Mouse (Mus musculus): Measurements from ENCODE around the gene 1700029F12Rik.
A peak's percentile ranks its signal among the peaks of the same experiment; 100 is the strongest.
"Not testable (repeated sequence)": the region's sequence is repeated elsewhere in the genome, so short reads cannot be mapped to it uniquely, and the experiment has no call there.

Gene 1700029F12Rik

GRCm38 (mm10) chr13:97034262-97034661, at the start of gene 1700029F12Rik:
TSS of gene 1700029F12Rik (minus strand) at chr13:97034362.
- no peak for DNase-seq (ENCODE audit: low read depth, low spot score)

- DNase-seq (ENCODE audit: low read depth, low spot score) = no peak
These were observed 48.3 kb upstream of the 1700029F12Rik start for GRCm38 (mm10) chr13:97082432-97082831.

- no peak for DNase-seq (ENCODE audit: low read depth, low spot score)
These were observed 46.5 kb upstream of the 1700029F12Rik start for GRCm38 (mm10) chr13:97080615-97081014.

GRCm38 (mm10) chr13:97080201-97080600, 46.0 kb upstream of the 1700029F12Rik start:
- DNase-seq (ENCODE audit: low read depth, low spot score) = no peak

- no peak for DNase-seq (ENCODE audit: low read depth, low spot score)
These were observed 43.4 kb upstream of the 1700029F12Rik start for GRCm38 (mm10) chr13:97077556-97077955.

GRCm38 (mm10) chr13:97073497-97073896, 39.3 kb upstream of the 1700029F12Rik start:
- no peak for DNase-seq (ENCODE audit: low read depth, low spot score)

GRCm38 (mm10) chr13:97071626-97072241, 37.6 kb upstream of the 1700029F12Rik start:
- DNase-seq (ENCODE audit: low read depth, low spot score) = no peak

GRCm38 (mm10) chr13:97070931-97071625, 36.9 kb upstream of the 1700029F12Rik start:
- DNase-seq (ENCODE audit: low read depth, low spot score) = no peak

GRCm38 (mm10) chr13:97068151-97068550, 34.0 kb upstream of the 1700029F12Rik start:
- DNase-seq (ENCODE audit: low read depth, low spot score) = no peak

GRCm38 (mm10) chr13:97067691-97068090, 33.5 kb upstream of the 1700029F12Rik start:
- DNase-seq (ENCODE audit: low read depth, low spot score) = no peak

- peak; percentile 62 for DNase-seq (ENCODE audit: low read depth, low spot score)
These were observed 32.7 kb upstream of the 1700029F12Rik start, which contains the start of gene Fam169a for GRCm38 (mm10) chr13:97066649-97067550. TSS of gene Fam169a (plus strand) at chr13:97067286.

- not testable (repeated sequence) for DNase-seq (ENCODE audit: low read depth, low spot score)
These were observed 30.9 kb upstream of the 1700029F12Rik start for GRCm38 (mm10) chr13:97064844-97065621.

GRCm38 (mm10) chr13:97064413-97064812, 30.3 kb upstream of the 1700029F12Rik start:
- DNase-seq (ENCODE audit: low read depth, low spot score) = no peak

- DNase-seq (ENCODE audit: low read depth, low spot score) = no peak
These were observed 29.3 kb upstream of the 1700029F12Rik start for GRCm38 (mm10) chr13:97063431-97063830.

GRCm38 (mm10) chr13:97062151-97062550, 28.0 kb upstream of the 1700029F12Rik start:
- no peak for DNase-seq (ENCODE audit: low read depth, low spot score)

GRCm38 (mm10) chr13:97060331-97060730, 26.2 kb upstream of the 1700029F12Rik start:
- DNase-seq (ENCODE audit: low read depth, low spot score) = no peak

- DNase-seq (ENCODE audit: low read depth, low spot score) = no peak
These were observed 25.6 kb upstream of the 1700029F12Rik start for GRCm38 (mm10) chr13:97059746-97060145.

GRCm38 (mm10) chr13:97057817-97058216, 23.7 kb upstream of the 1700029F12Rik start:
- DNase-seq (ENCODE audit: low read depth, low spot score) = no peak

- DNase-seq (ENCODE audit: low read depth, low spot score) = no peak
These were observed 19.7 kb upstream of the 1700029F12Rik start for GRCm38 (mm10) chr13:97053844-97054243.

- no peak for DNase-seq (ENCODE audit: low read depth, low spot score)
These were observed 18.5 kb upstream of the 1700029F12Rik start for GRCm38 (mm10) chr13:97052667-97053066.

GRCm38 (mm10) chr13:97051158-97051557, 17.0 kb upstream of the 1700029F12Rik start:
- no peak for DNase-seq (ENCODE audit: low read depth, low spot score)

All from c-Kit-negative CD71-positive TER-119-positive erythroid progenitor cells, embryonic 14.5 days (primary cell).